Mouse (Mus musculus) heart, postnatal 36 days (tissue): ENCODE measurements around the gene Agpat4. TPM values are rescaled to one million over a fixed set of nuclear protein-coding genes. Genes with fewer than 3 reads are reported as not detected.
A peak's percentile ranks its signal among the peaks of the same experiment; 100 is the strongest.
"Not testable (repeated sequence)": the region's sequence is repeated elsewhere in the genome, so short reads cannot be mapped to it uniquely, and the experiment has no call there.

Experiments
- DNase-seq, 2 experiments: peaks; one replicate each; pipeline ENCODE4 v3.0.0; 2021 to 2022
- intact Hi-C: fragments of 180-260 bp; cut with DNase I; formaldehyde crosslinking; loops from one replicate; pipeline ENCODE4 v1.15.1; 2025
- total RNA-seq, 2 experiments: library from RNA; stranded (reverse); gene quantifications; 2 replicates each; pipeline ENCODE4 v1.2.3; 2021

Gene Agpat4
- total RNA-seq, 2 experiments from 2014 or later: 3.8 to 5.1 TPM

- intact Hi-C loops: no loop called here
- no peak for DNase-seq
Measured at GRCm38 (mm10) chr17:12216224-12216623, 97.7 kb downstream of the Agpat4 start.

GRCm38 (mm10) chr17:12221926-12222325, 103.4 kb downstream of the Agpat4 start:
- no peak for DNase-seq
- intact Hi-C loops: no loop called here

GRCm38 (mm10) chr17:12223682-12224081, 105.2 kb downstream of the Agpat4 start:
- no peak for DNase-seq
- intact Hi-C loops: no loop called here

- no peak for DNase-seq
- intact Hi-C loops: no loop called here
Measured at GRCm38 (mm10) chr17:12224145-12224544, 105.6 kb downstream of the Agpat4 start.

- DNase-seq, intact Hi-C loops: not testable (repeated sequence)
Measured at GRCm38 (mm10) chr17:12224551-12224950, 106.0 kb downstream of the Agpat4 start.

- no peak for DNase-seq
- intact Hi-C loops: no loop called here
Measured at GRCm38 (mm10) chr17:12225227-12225626, 106.7 kb downstream of the Agpat4 start.

GRCm38 (mm10) chr17:12226551-12226950, 108.0 kb downstream of the Agpat4 start:
- intact Hi-C loops: loop anchor here (2.0 kb wide), 1 partner anchor 144 kb away; no protein-coding TSS in a partner anchor
- peak; percentile 19 to 38 for DNase-seq

GRCm38 (mm10) chr17:12228001-12228400, 109.5 kb downstream of the Agpat4 start:
- intact Hi-C loops: no loop called here
- DNase-seq: no peak

GRCm38 (mm10) chr17:12228471-12228870, 110.0 kb downstream of the Agpat4 start:
- intact Hi-C loops: no loop called here
- DNase-seq: no peak

GRCm38 (mm10) chr17:12229756-12230155, 111.3 kb downstream of the Agpat4 start:
- no peak for DNase-seq

GRCm38 (mm10) chr17:12230167-12230566, 111.7 kb downstream of the Agpat4 start:
- no peak for DNase-seq
- intact Hi-C loops: no loop called here

More at GRCm38 (mm10) chr17:12229756-12230155, 111.3 kb downstream of the Agpat4 start:
- intact Hi-C loops: no loop called here

GRCm38 (mm10) chr17:12231087-12231486, 112.6 kb downstream of the Agpat4 start:
- intact Hi-C loops: no loop called here
- DNase-seq: no peak

- intact Hi-C loops: no loop called here
- DNase-seq: no peak
Measured at GRCm38 (mm10) chr17:12232724-12233123, 114.2 kb downstream of the Agpat4 start.

GRCm38 (mm10) chr17:12240701-12241100, 122.2 kb downstream of the Agpat4 start:
- intact Hi-C loops: no loop called here
- no peak for DNase-seq

GRCm38 (mm10) chr17:12249783-12250504, 131.4 kb downstream of the Agpat4 start:
- DNase-seq: peak; percentile 12 to 32
- intact Hi-C loops: no loop called here

- intact Hi-C loops: no loop called here
- no peak for DNase-seq
Measured at GRCm38 (mm10) chr17:12250581-12250980, 132.1 kb downstream of the Agpat4 start.

- DNase-seq: no peak
- intact Hi-C loops: no loop called here
Measured at GRCm38 (mm10) chr17:12256142-12256541, 137.6 kb downstream of the Agpat4 start.

GRCm38 (mm10) chr17:12258517-12258916, 140.0 kb downstream of the Agpat4 start:
- no peak for DNase-seq
- intact Hi-C loops: no loop called here

GRCm38 (mm10) chr17:12259957-12260356, 141.5 kb downstream of the Agpat4 start:
- intact Hi-C loops: no loop called here
- DNase-seq: no peak

GRCm38 (mm10) chr17:12261376-12261775, 142.9 kb downstream of the Agpat4 start:
- intact Hi-C loops: no loop called here
- no peak for DNase-seq

GRCm38 (mm10) chr17:12261887-12262286, 143.4 kb downstream of the Agpat4 start:
- DNase-seq: no peak
- intact Hi-C loops: no loop called here

GRCm38 (mm10) chr17:12262851-12263250, 144.3 kb downstream of the Agpat4 start:
- no peak for DNase-seq
- intact Hi-C loops: no loop called here

- intact Hi-C loops: no loop called here
Measured at GRCm38 (mm10) chr17:12263787-12264186, 145.3 kb downstream of the Agpat4 start.

More at GRCm38 (mm10) chr17:12263787-12264186, 145.3 kb downstream of the Agpat4 start:
- DNase-seq: no peak
